Mouse (Mus musculus) intestine, postnatal 0 days (tissue): ENCODE data around the gene Pigu. TPM values are rescaled to one million over a fixed set of nuclear protein-coding genes. Genes with fewer than 3 reads are reported as not detected.

ENCODE experiments used
- ATAC-seq: fragments of 200-750 bp; cut with Nextera tagmentation; 2 replicates; pipeline ENCODE4 v1.8.0; 2017; ENCODE audit warnings: mild to moderate bottlenecking, moderate TSS enrichment, moderate library complexity
- H3K27ac ChIP-seq: fragments of 300-500 bp; sonication (generic); 2 replicates; pipeline ENCODE4 v1.5.1; 2014; ENCODE audit warnings: mild to moderate bottlenecking, low read depth, low read length, moderate library complexity
- H3K27me3 ChIP-seq: fragments of 300-500 bp; sonication (generic); replicated peaks from 2 replicates; pipeline ENCODE4 v1.6.1; 2014; ENCODE audit warnings: low read length, mixed read lengths; ENCODE audit not compliant: control insufficient read depth, insufficient read depth
- H3K36me3 ChIP-seq: fragments of 300-500 bp; sonication (generic); 2 replicates; pipeline ENCODE4 v1.6.1; 2014; ENCODE audit warnings: mild to moderate bottlenecking, moderate library complexity; ENCODE audit not compliant: control insufficient read depth, insufficient read depth
- H3K4me1 ChIP-seq: fragments of 300-500 bp; sonication (generic); replicated peaks from 2 replicates; pipeline ENCODE4 v1.6.1; 2014; ENCODE audit warnings: antibody characterized with exemption, low read length, mixed read lengths; ENCODE audit not compliant: control insufficient read depth, insufficient read depth
- H3K4me2 ChIP-seq: fragments of 300-500 bp; sonication (generic); replicated peaks from 2 replicates; pipeline ENCODE4 v1.6.1; 2014; ENCODE audit warnings: low read depth, mild to moderate bottlenecking, moderate library complexity
- H3K4me3 ChIP-seq: fragments of 300-500 bp; sonication (generic); 2 replicates; pipeline ENCODE4 v1.5.1; 2014; ENCODE audit warnings: low read depth, low read length
- H3K9ac ChIP-seq: fragments of 300-500 bp; sonication (generic); 2 replicates; pipeline ENCODE4 v1.6.1; 2014; ENCODE audit warnings: mild to moderate bottlenecking, low read depth, low read length
- H3K9me3 ChIP-seq: fragments of 300-500 bp; sonication (generic); 2 replicates; pipeline ENCODE4 v1.6.1; 2016; ENCODE audit warnings: mixed run types; ENCODE audit not compliant: control insufficient read depth
- CTCF ChIP-seq: sonication (generic); IDR thresholded peaks from 2 replicates; pipeline ENCODE4 v1.5.1; 2016; ENCODE audit warnings: low read depth, mild to moderate bottlenecking, control low read depth, antibody characterized with exemption, moderate library complexity
- WGBS: fragments of 180-500 bp; shearing (Covaris S2); extraction: QIAGEN DNeasy Blood & Tissue Kit; methylation state at CpG from one replicate; pipeline ENCODE4 v1.1.7; 2014; 5-methylcytosine and 5-hydroxymethylcytosine counted together
- polyA plus RNA-seq: library from polyadenylated mRNA; unstranded; fragments of >200 nt; fragmentation: Nextera tagmentation; extraction: Ambion mirVana; gene quantifications from 2 replicates; pipeline ENCODE4 v1.2.1, GENCODE M21; 2015

The Pigu gene
- polyA plus RNA-seq, 1 experiment from 2014 or later = 31.5 TPM

DNA sequence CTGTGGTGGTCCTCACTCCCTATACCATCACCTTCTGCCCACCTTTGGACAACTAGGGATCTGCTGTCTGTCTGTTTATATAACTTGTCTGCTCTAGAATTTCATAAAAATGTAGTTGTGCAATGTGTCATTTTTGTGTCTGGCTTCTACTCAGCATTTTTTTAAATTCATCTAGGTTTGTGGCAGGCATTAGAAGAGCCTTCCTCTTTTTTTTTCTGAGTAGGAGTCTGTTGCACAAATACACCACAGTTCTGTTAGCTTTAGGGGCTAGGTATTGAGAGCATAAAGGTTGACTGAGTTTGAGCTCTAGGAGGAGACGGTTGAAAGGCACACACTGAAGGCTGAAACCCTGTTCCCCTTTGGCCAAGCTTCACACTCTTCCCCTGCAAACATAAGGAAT lies 16.1 kb upstream of the Pigu start:
- 73% methylated on average over 1 of the region's 1 CpGs for WGBS
- no peak for TF ChIP-seq CTCF
- Histone ChIP-seq H3K36me3 (no peaks in the 10 kb centered on the region), H3K4me1 (no peaks in the 10 kb centered on the region), H3K9me3 (no peaks in the 10 kb centered on the region), H3K27ac (no peak overlapping the region), H3K27me3 (no peaks in the 10 kb centered on the region), H3K4me2 (no peak overlapping the region), H3K4me3 (no peak overlapping the region), H3K9ac (no peak overlapping the region)
- ATAC-seq = no peak

DNA sequence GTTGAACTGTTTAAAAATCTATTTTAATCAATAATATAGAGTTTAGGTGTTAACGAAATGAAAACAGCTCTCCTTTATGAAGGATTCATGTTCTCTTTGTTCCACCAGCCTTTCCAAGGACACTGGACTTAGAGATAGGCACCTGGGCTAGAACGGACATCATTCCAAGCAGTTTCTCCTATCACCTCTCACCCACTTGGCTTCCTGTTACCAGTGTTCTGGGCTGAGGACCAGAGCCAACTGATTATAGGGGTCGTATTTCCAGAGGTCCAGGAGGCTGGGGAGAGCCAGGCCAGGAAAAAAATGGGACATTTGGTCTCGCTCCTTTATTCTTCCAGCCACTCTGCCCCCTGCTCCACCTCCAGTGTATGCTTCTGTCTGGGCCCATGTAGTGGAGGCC lies 15.2 kb upstream of the Pigu start:
- H3K27me3 ChIP-seq = no peaks in the 10 kb centered on the region
- H3K36me3 ChIP-seq = no peaks in the 10 kb centered on the region
- no peaks in the 10 kb centered on the region for H3K4me1 ChIP-seq
- no peaks in the 10 kb centered on the region for H3K9me3 ChIP-seq
- H3K4me2 ChIP-seq = no peak overlapping the region
- no peak overlapping the region for H3K27ac ChIP-seq
- 65% methylated on average over 4 of the region's 4 CpGs for WGBS
- no peak for TF ChIP-seq CTCF
- H3K9ac ChIP-seq = no peak overlapping the region
- no peak for ATAC-seq
- H3K4me3 ChIP-seq = no peak overlapping the region

GRCm38 (mm10) chr2:155369333-155369883 lies 12.2 kb upstream of the Pigu start:
- TF ChIP-seq CTCF = no peak
- peak overlapping the region; percentile 60 for H3K27ac ChIP-seq
- H3K4me2 ChIP-seq = no peak overlapping the region
- peak; percentile 69 for ATAC-seq
- 11% methylated on average over 7 of the region's 7 CpGs for WGBS
- H3K4me1 ChIP-seq = no peaks in the 10 kb centered on the region
- H3K9ac ChIP-seq = no peak overlapping the region
- no peaks in the 10 kb centered on the region for H3K9me3 ChIP-seq
- no peaks in the 10 kb centered on the region for H3K36me3 ChIP-seq
- no peak overlapping the region for H3K4me3 ChIP-seq
- no peaks in the 10 kb centered on the region for H3K27me3 ChIP-seq

DNA sequence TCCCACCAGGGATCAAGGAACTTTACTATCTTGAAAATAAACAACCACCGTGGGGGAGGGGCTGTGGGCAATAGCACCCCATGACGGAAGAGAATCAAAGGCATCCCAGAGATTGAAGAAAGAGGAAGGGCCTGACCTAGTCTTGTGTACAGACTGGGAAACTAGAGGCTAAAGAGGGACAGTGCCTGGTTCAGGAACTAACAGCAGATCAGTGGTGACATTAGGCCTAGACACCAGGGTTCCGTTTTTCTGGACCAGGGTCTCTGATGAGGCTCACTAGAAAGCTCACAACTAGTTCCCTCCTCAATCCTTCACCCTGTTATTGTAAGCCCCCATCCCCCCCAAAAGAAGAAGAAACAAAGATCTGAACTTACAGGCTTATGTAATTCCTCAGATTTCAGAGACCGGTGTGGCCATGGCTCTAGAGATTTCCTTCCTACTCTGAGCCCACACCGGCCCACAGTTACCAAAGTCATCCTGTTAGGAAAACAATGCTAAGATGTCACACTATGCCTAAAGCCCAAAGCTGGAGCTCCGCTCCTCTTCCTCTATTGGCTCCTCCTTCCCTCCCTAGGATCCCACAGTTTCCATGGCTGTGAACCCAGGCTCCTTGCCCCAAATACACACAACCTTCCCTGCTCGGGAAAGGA lies 10.5 kb upstream of the Pigu start:
- H3K27me3 ChIP-seq = no peaks in the 10 kb centered on the region
- no peak overlapping the region for H3K27ac ChIP-seq
- H3K4me1 ChIP-seq = no peaks in the 10 kb centered on the region
- no peak overlapping the region for H3K4me3 ChIP-seq
- no peak overlapping the region for H3K9ac ChIP-seq
- no peak for TF ChIP-seq CTCF
- no peaks in the 10 kb centered on the region for H3K9me3 ChIP-seq
- WGBS = 79% methylated on average over 7 of the region's 7 CpGs
- no peaks in the 10 kb centered on the region for H3K36me3 ChIP-seq
- no peak for ATAC-seq
- no peak overlapping the region for H3K4me2 ChIP-seq

DNA sequence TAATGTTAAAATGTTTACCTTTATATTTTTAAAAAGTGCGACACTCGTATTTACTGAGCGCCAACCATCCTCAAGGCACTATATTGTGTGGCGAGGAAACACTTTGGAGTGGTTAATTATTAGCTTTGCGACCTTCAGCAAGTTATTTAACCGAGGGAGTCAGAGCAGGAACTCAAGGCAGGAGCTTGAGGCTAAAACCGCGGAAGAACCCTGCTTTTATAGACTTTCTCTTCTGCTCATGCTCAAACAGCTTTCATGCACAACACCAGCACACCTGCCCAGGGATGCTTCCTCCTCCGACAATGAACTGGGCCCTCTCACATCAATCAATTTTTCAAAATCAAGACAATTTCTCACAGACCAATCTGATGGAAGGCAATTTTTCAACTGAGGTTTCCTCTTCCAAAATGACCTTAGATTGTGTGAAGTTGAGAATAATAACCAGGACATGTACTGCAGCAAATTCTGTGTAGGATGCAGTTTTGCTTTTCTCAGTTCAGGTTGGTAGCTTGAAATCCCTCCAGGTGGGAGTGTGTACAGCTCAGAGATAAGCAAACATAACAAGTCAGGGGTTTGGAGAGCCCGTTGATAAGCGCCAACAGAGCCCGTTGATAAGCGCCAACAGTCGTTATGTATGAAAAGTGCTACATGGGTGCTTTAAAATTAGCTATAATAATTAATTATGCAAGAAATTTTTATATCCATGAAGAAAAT lies 613 bp upstream of the Pigu start:
- no peak for TF ChIP-seq CTCF
- peak overlapping the region; percentile 69 for H3K4me2 ChIP-seq
- H3K4me3 ChIP-seq = peak overlapping the region; percentile 84
- no peaks in the 10 kb centered on the region for H3K36me3 ChIP-seq
- 0 out of 2 replicates have a peak, but pooled peaks cover 2% of the 10 kb centered on the region for H3K4me1 ChIP-seq
- 17% methylated on average over 14 of the region's 14 CpGs for WGBS
- H3K9me3 ChIP-seq = no peaks in the 10 kb centered on the region
- H3K27me3 ChIP-seq = no peaks in the 10 kb centered on the region
- H3K9ac ChIP-seq = peak overlapping the region; percentile 63
- peak; percentile 91 for ATAC-seq
- peak overlapping the region; percentile 76 for H3K27ac ChIP-seq

DNA sequence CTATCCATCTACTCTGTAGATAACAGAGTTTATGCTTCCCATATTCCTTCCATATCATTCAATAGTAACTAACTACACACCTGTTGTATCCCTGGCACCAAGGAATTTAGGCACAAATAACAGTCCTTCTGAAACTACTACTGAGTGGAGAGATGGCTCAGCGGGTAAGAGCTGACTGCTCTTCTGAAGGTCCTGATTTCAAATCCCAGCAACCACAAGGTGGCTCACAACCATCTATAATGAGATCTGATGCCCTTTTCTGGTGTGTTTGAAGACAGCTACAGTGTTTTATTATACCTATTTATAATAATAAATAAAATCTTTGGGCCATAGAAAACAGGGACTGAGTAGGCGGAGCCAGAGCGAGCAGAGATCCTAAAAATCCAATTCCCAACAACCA lies 2.8 kb downstream of the Pigu start:
- Histone ChIP-seq H3K4me2 (no peak overlapping the region), H3K27ac (no peak overlapping the region), H3K4me3 (no peak overlapping the region), H3K4me1 (0 out of 2 replicates have a peak, but pooled peaks cover 2% of the 10 kb centered on the region), H3K27me3 (no peaks in the 10 kb centered on the region), H3K36me3 (no peaks in the 10 kb centered on the region), H3K9me3 (no peaks in the 10 kb centered on the region), H3K9ac (no peak overlapping the region)
- peak; percentile 29 for TF ChIP-seq CTCF
- WGBS = 90% methylated on average over 3 of the region's 3 CpGs
- ATAC-seq = no peak
